Mouse (Mus musculus): ENCODE measurements around the gene Ctnna2. TPM values are rescaled to one million over a fixed set of nuclear protein-coding genes. Genes with fewer than 3 reads are reported as not detected.

The Ctnna2 gene
- total and polyA plus RNA-seq, 2 experiments: not detected

- H3K27me3 ChIP-seq (ENCODE audit: control insufficient read depth, insufficient read depth, low read length): no peaks in the 10 kb centered on the region
- TF ChIP-seq CTCF (IDR thresholded peaks at IDR 0.05; ENCODE audit: low read depth, low read length) (no peak), POLR2A (IDR thresholded peaks at IDR 0.05; ENCODE audit: extremely low read depth, insufficient read depth, low read length) (no peak)
- no peak for DNase-seq (ENCODE audit: extremely low read depth, low read depth, low spot score)
- no peak overlapping the region for H3K27ac ChIP-seq (replicated peaks; ENCODE audit: insufficient read depth, low read depth, low read length)
- H3K4me3 ChIP-seq (ENCODE audit: insufficient read depth, low read depth, low read length): no peak overlapping the region
- WGBS: 82% methylated on average over 1 of the region's 1 CpGs
- no peaks in the 10 kb centered on the region for H3K36me3 ChIP-seq (ENCODE audit: control insufficient read depth, insufficient read depth, low read length)
- no peaks in the 10 kb centered on the region for H3K4me1 ChIP-seq (ENCODE audit: control insufficient read depth, insufficient read depth, low read length)
- no peak overlapping the region for H3K9ac ChIP-seq (ENCODE audit: low read depth, low read length)
- H3K79me2 ChIP-seq (ENCODE audit: control insufficient read depth, insufficient read depth, low read length): no peaks in the 10 kb centered on the region
Measured at GRCm38 (mm10) chr6:76897156-76897555, 1082.3 kb downstream of the Ctnna2 start.
